Comparison of ENCODE assay signal across 10 mouse cellular contexts in the genomic region with DNA sequence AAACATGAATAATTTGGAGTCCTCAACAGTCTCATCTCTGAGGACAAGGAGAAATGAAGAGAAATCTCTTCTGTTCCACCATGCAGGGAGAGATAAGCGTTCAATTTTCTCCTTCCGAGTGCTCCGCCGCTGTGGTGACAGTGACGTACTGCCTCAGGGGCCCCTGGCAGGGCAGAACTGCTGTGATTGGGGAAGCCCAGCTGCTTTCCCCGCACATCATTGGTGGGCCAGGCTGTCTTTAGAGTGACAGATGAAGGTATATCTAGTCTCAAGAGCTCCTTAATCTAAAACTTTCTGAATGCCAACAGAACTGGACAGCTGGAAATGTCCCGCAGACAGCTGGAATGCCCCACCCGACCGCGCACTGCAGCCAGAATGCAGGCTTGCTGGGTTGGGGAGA.
A peak's percentile ranks its signal among the peaks of the same experiment; 100 is the strongest.
DNase-seq lines count a peak whose midpoint lies in the region; ATAC-seq and TF ChIP-seq lines count a peak whose summit lies in the region.
"Had no signal": no experiment of that assay in that cellular context is flagged by ENCODE, and none has a peak within 500 bp of the region (broad histone marks: within the 10 kb centered on the region; RNA-seq: fewer than 3 reads in every experiment).

No protein-coding gene starts in this region.

- WGBS in lung, embryonic 14.5 days, result 32% methylated on average over 10 of the region's 10 CpGs
- 35% methylated on average over 10 of the region's 10 CpGs for WGBS in heart, embryonic 14.5 days
- 52% methylated on average over 10 of the region's 10 CpGs for WGBS in hindbrain, embryonic 16.5 days
- 48% methylated on average over 10 of the region's 10 CpGs for WGBS in neural tube, embryonic 15.5 days
- 90% methylated on average over 10 of the region's 10 CpGs for WGBS in forebrain, embryonic 12.5 days

- no peaks in the 10 kb centered on the region for H3K36me3 ChIP-seq in lung, embryonic 14.5 days (ENCODE audit: insufficient read depth)
- no peaks in the 10 kb centered on the region for H3K36me3 ChIP-seq in heart, embryonic 14.5 days (ENCODE audit: control insufficient read depth, insufficient read depth, low read length)
- H3K36me3 ChIP-seq in hindbrain, embryonic 16.5 days (ENCODE audit: control insufficient read depth, insufficient read depth, low read length), result no peaks in the 10 kb centered on the region
- no peaks in the 10 kb centered on the region for H3K36me3 ChIP-seq in neural tube, embryonic 15.5 days
- H3K36me3 ChIP-seq in forebrain, embryonic 12.5 days (replicated peaks), result no peaks in the 10 kb centered on the region

- peak overlapping the region; percentile 9 for H3K4me3 ChIP-seq in lung, embryonic 14.5 days (ENCODE audit: low read depth, low read length)
- peak overlapping the region; percentile 23 to 25; a peak in 3 of 4 replicates for H3K4me3 ChIP-seq in heart, embryonic 14.5 days (ENCODE audit: control insufficient read depth in 1 of 2, insufficient read depth in 1 of 2, low read depth in 1 of 2, low read length in 2 of 2)
- no peak overlapping the region for H3K4me3 ChIP-seq in hindbrain, embryonic 16.5 days (ENCODE audit: low read length)
- H3K4me3 ChIP-seq in neural tube, embryonic 15.5 days (replicated peaks), result no peak overlapping the region
- H3K4me3 ChIP-seq in forebrain, embryonic 12.5 days (replicated peaks), result no peak overlapping the region
- H3K4me3 ChIP-seq: gastrocnemius, adult 2 months had no signal

- peak; percentile 93 for ATAC-seq in lung, embryonic 14.5 days (ENCODE audit: insufficient read depth)
- peak; percentile 72 for ATAC-seq in heart, embryonic 14.5 days (ENCODE audit: insufficient number of reproducible peaks, insufficient read depth, low FRiP score, low read depth)
- peak; percentile 77; the same call in 1 of the 2 replicates for ATAC-seq in hindbrain, embryonic 16.5 days
- no peak for ATAC-seq in neural tube, embryonic 15.5 days (ENCODE audit: low FRiP score)
- no peak for ATAC-seq in forebrain, embryonic 12.5 days (ENCODE audit: low FRiP score)
- ATAC-seq: activated CD4-positive, CD25-positive, alpha-beta regulatory T cell, adult 4 months had no signal

- H3K9me3 ChIP-seq in lung, embryonic 14.5 days (ENCODE audit: low read depth, low read length), result no peaks in the 10 kb centered on the region
- H3K9me3 ChIP-seq in heart, embryonic 14.5 days (ENCODE audit: control insufficient read depth, low read length), result no peaks in the 10 kb centered on the region
- peaks cover 4% of the 10 kb centered on the region; the same call in 1 of the 2 replicates for H3K9me3 ChIP-seq in hindbrain, embryonic 16.5 days (ENCODE audit: control insufficient read depth, low read length)
- 0 out of 2 replicates have a peak, but pooled peaks cover 3% of the 10 kb centered on the region for H3K9me3 ChIP-seq in neural tube, embryonic 15.5 days (replicated peaks)
- no peaks in the 10 kb centered on the region for H3K9me3 ChIP-seq in forebrain, embryonic 12.5 days

- DNase-seq in lung, embryonic 14.5 days, result peak; percentile 75
- no peak for DNase-seq in lung, postnatal 36 days
- DNase-seq in adrenal gland, postnatal 36 days, result no peak
- DNase-seq: gastrocnemius, adult 2 months had no signal

- H3K27ac ChIP-seq in lung, embryonic 14.5 days (ENCODE audit: low read depth), result peak overlapping the region; percentile 26; the same call in 1 of the 2 replicates
- no peak overlapping the region for H3K27ac ChIP-seq in heart, embryonic 14.5 days (replicated peaks in 1 of 2; ENCODE audit: control insufficient read depth in 1 of 2, insufficient read depth in 1 of 2, low read depth in 2 of 2, low read length in 2 of 2)
- H3K27ac ChIP-seq in hindbrain, embryonic 16.5 days (ENCODE audit: low read depth, low read length), result no peak overlapping the region
- no peak overlapping the region for H3K27ac ChIP-seq in neural tube, embryonic 15.5 days (replicated peaks)
- H3K27ac ChIP-seq in forebrain, embryonic 12.5 days, result no peak overlapping the region
- H3K27ac ChIP-seq: gastrocnemius, adult 2 months; kidney, postnatal 0 days had no signal

- H3K9ac ChIP-seq in lung, embryonic 14.5 days, result no peak overlapping the region
- peak overlapping the region; percentile 35; the same call in 1 of the 2 replicates for H3K9ac ChIP-seq in heart, embryonic 14.5 days (ENCODE audit: low read length)
- H3K9ac ChIP-seq in hindbrain, embryonic 16.5 days (ENCODE audit: low read depth, low read length), result no peak overlapping the region
- no peak overlapping the region for H3K9ac ChIP-seq in neural tube, embryonic 15.5 days (replicated peaks)
- no peak overlapping the region for H3K9ac ChIP-seq in forebrain, embryonic 12.5 days

- H3K27me3 ChIP-seq in lung, embryonic 14.5 days (ENCODE audit: insufficient read depth, low read length), result no peaks in the 10 kb centered on the region
- no peaks in the 10 kb centered on the region for H3K27me3 ChIP-seq in heart, embryonic 14.5 days (ENCODE audit: control insufficient read depth, insufficient read depth, low read length)
- H3K27me3 ChIP-seq in hindbrain, embryonic 16.5 days (replicated peaks; ENCODE audit: control insufficient read depth, insufficient read depth, low read length), result no peaks in the 10 kb centered on the region
- H3K27me3 ChIP-seq in neural tube, embryonic 15.5 days (replicated peaks), result no peaks in the 10 kb centered on the region
- no peaks in the 10 kb centered on the region for H3K27me3 ChIP-seq in forebrain, embryonic 12.5 days

- peak overlapping the region; percentile 51 for H3K4me2 ChIP-seq in lung, embryonic 14.5 days
- peak overlapping the region; percentile 59 for H3K4me2 ChIP-seq in heart, embryonic 14.5 days (ENCODE audit: low read length)
- peak overlapping the region; percentile 22 for H3K4me2 ChIP-seq in hindbrain, embryonic 16.5 days (ENCODE audit: low read length)
- peak overlapping the region; percentile 25 for H3K4me2 ChIP-seq in neural tube, embryonic 15.5 days
- no peak overlapping the region for H3K4me2 ChIP-seq in forebrain, embryonic 12.5 days

- no peak for TF ChIP-seq CTCF in lung, embryonic 14.5 days (IDR thresholded peaks at IDR 0.05; ENCODE audit: low read depth)

- 0 out of 2 replicates have a peak, but pooled peaks cover 3% of the 10 kb centered on the region for H3K4me1 ChIP-seq in lung, embryonic 14.5 days (ENCODE audit: insufficient read depth)
- no peaks in the 10 kb centered on the region for H3K4me1 ChIP-seq in heart, embryonic 14.5 days (ENCODE audit: control insufficient read depth in 2 of 2, insufficient read depth in 2 of 2, low read length in 2 of 2)
- no peaks in the 10 kb centered on the region for H3K4me1 ChIP-seq in hindbrain, embryonic 16.5 days (ENCODE audit: control insufficient read depth, insufficient read depth, low read depth, low read length)
- H3K4me1 ChIP-seq in neural tube, embryonic 15.5 days, result peaks cover 9% of the 10 kb centered on the region; the same call in 1 of the 2 replicates
- no peaks in the 10 kb centered on the region for H3K4me1 ChIP-seq in forebrain, embryonic 12.5 days

Comparison
In these comparisons a context has a peak if more than half of its experiments do, and no peak if none do; other contexts are left out.
1. ATAC-seq: peak in lung, embryonic 14.5 days (single experiment), heart, embryonic 14.5 days (single experiment) and hindbrain, embryonic 16.5 days (single experiment); none in neural tube, embryonic 15.5 days (single experiment) and forebrain, embryonic 12.5 days (single experiment).
2. H3K4me3 ChIP-seq: peak in lung, embryonic 14.5 days (single experiment) and heart, embryonic 14.5 days (2 of 2); none in hindbrain, embryonic 16.5 days (single experiment), neural tube, embryonic 15.5 days (single experiment) and forebrain, embryonic 12.5 days (single experiment).